ENCODE assay signal across 9 mouse cellular contexts in the genomic region with DNA sequence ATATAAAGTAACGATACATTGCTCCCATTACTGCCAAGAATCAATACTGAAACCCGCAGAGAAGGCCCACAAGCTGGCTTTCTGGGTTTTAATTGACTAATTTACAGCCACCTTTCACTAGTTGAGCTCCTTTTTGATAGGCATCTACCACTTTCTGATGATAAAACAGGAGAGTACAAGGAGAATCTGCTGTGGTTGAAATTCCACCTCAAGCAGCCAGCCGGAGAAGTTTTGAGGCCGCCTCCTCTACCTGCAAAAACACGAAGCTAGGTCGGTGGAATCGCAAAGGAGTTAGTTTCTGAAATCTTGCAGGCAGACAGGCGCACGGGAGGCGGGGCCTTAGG. TPM values are rescaled to one million over a fixed set of nuclear protein-coding genes. Genes with fewer than 3 reads are reported as not detected.
A peak's percentile ranks its signal among the peaks of the same experiment; 100 is the strongest.
DNase-seq lines count a peak whose midpoint lies in the region; ATAC-seq and TF ChIP-seq lines count a peak whose summit lies in the region.
"Had no signal": no experiment of that assay in that cellular context is flagged by ENCODE, and none has a peak within 500 bp of the region (broad histone marks: within the 10 kb centered on the region; RNA-seq: fewer than 3 reads in every experiment).

No protein-coding gene starts in this region.

- no peak for TF ChIP-seq RAD21 in CH12.LX (IDR thresholded peaks at IDR 0.05; ENCODE audit: low read depth, low read length)

- in situ Hi-C loops in CH12.LX (cut with MboI; ENCODE audit: low pct_ligation_motif_present, low pct_unique_long_range_greater_than_20kb, low sequenced_read_pairs) = loop anchor here (25.0 kb wide), 1 partner anchor 1726 kb away; the partner anchor contains the start of genes Hist1h2ag, Hist1h2ah, Hist1h2bj and Hist1h2bk

- peaks cover 16% of the 10 kb centered on the region for H3K4me1 ChIP-seq in heart, embryonic 11.5 days (ENCODE audit: control insufficient read depth, insufficient read depth, low read length)
- H3K4me1 ChIP-seq in CH12.LX (ENCODE audit: control insufficient read depth in 1 of 2, insufficient read depth in 2 of 2) = peaks cover 3 to 34% of the 10 kb centered on the region in 2 experiments; a peak in 3 of 4 replicates
- H3K4me1 ChIP-seq in forebrain, embryonic 15.5 days = peaks cover 36% of the 10 kb centered on the region
- peaks cover 43% of the 10 kb centered on the region for H3K4me1 ChIP-seq in liver, embryonic 16.5 days (ENCODE audit: control insufficient read depth, low read depth, low read length)

- no peak for ATAC-seq in heart, embryonic 11.5 days (replicated peaks; ENCODE audit: insufficient number of reproducible peaks, low FRiP score, low TSS enrichment)
- ATAC-seq in forebrain, embryonic 15.5 days (replicated peaks) = no peak
- no peak for ATAC-seq in liver, embryonic 16.5 days (ENCODE audit: low read depth)
- no peak for ATAC-seq in inflammation-experienced regulatory T-cells, adult 6 months

- no peak for DNase-seq in heart, adult 18-20 months
- DNase-seq in CH12.LX (ENCODE audit: extremely low read depth) = no peak
- no peak for DNase-seq in thymus, postnatal 10 days (ENCODE audit: low spot score in 2 of 2)
- DNase-seq in adrenal gland, postnatal 4 days (ENCODE audit: low spot score in 2 of 2) = no peak

- H3K9me3 ChIP-seq in heart, embryonic 11.5 days (replicated peaks; ENCODE audit: control insufficient read depth, low read length) = no peaks in the 10 kb centered on the region
- H3K9me3 ChIP-seq in CH12.LX (replicated peaks; ENCODE audit: low read length) = no peaks in the 10 kb centered on the region
- no peaks in the 10 kb centered on the region for H3K9me3 ChIP-seq in forebrain, embryonic 15.5 days
- no peaks in the 10 kb centered on the region for H3K9me3 ChIP-seq in liver, embryonic 16.5 days (replicated peaks; ENCODE audit: control insufficient read depth, low read length)

- no peak for TF ChIP-seq EP300 in CH12.LX (IDR thresholded peaks at IDR 0.05; ENCODE audit: low read length)

- 2% methylated on average over 10 of the region's 10 CpGs for WGBS in heart, embryonic 11.5 days (ENCODE audit: insufficient replicate concordance)
- WGBS in forebrain, embryonic 15.5 days = under 1% methylated on average over 10 of the region's 10 CpGs
- WGBS in liver, embryonic 16.5 days (ENCODE audit: insufficient replicate concordance) = 1% methylated on average over 10 of the region's 10 CpGs

- peak overlapping the region; percentile 56 for H3K4me3 ChIP-seq in heart, embryonic 11.5 days (ENCODE audit: low read depth, low read length)
- H3K4me3 ChIP-seq in CH12.LX (replicated peaks in 1 of 3; ENCODE audit: low read depth in 2 of 3, low read length in 2 of 3, poor library complexity in 1 of 3) = peak overlapping the region; percentile 6 to 37 (median 36)
- peak overlapping the region; percentile 58 for H3K4me3 ChIP-seq in forebrain, embryonic 15.5 days
- peak overlapping the region; percentile 67 for H3K4me3 ChIP-seq in liver, embryonic 16.5 days (ENCODE audit: low read depth, low read length)

- H3K79me2 ChIP-seq in CH12.LX (replicated peaks; ENCODE audit: control insufficient read depth, extremely low read depth, insufficient read depth, poor library complexity, severe bottlenecking) = no peaks in the 10 kb centered on the region

- peak overlapping the region; percentile 95 for H3K4me2 ChIP-seq in heart, embryonic 11.5 days
- peak overlapping the region; percentile 98 for H3K4me2 ChIP-seq in CH12.LX (ENCODE audit: insufficient read depth, low read depth, poor library complexity, severe bottlenecking)
- peak overlapping the region; percentile 81 for H3K4me2 ChIP-seq in forebrain, embryonic 15.5 days (replicated peaks)
- peak overlapping the region; percentile 86 for H3K4me2 ChIP-seq in liver, embryonic 16.5 days (ENCODE audit: low read depth, low read length)

- TF ChIP-seq POLR2A in CH12.LX (IDR thresholded peaks at IDR 0.05; ENCODE audit: low read depth, low read length) = no peak

- dilution Hi-C loops in CH12.LX (cut with MboI; ENCODE audit: extremely low pct_ligation_motif_present, extremely low pct_unique_long_range_greater_than_20kb, low sequenced_read_pairs) = no loop called here

- no peak for TF ChIP-seq CTCF in CH12.LX (conservative IDR thresholded peaks at IDR 0.05 in 1 of 2, IDR thresholded peaks at IDR 0.05 in 1 of 2; ENCODE audit: low read depth in 2 of 2, low read length in 2 of 2)

- H3K9ac ChIP-seq in heart, embryonic 11.5 days (ENCODE audit: low read depth, low read length) = peak overlapping the region; percentile 84
- peak overlapping the region; percentile 99 for H3K9ac ChIP-seq in CH12.LX (ENCODE audit: insufficient read depth, low read depth)
- peak overlapping the region; percentile 72 for H3K9ac ChIP-seq in forebrain, embryonic 15.5 days (replicated peaks)
- peak overlapping the region; percentile 78 for H3K9ac ChIP-seq in liver, embryonic 16.5 days (ENCODE audit: low read depth, low read length)

- no peaks in the 10 kb centered on the region for H3K36me3 ChIP-seq in heart, embryonic 11.5 days (ENCODE audit: control insufficient read depth, insufficient read depth, low read length)
- H3K36me3 ChIP-seq in CH12.LX (replicated peaks in 1 of 2; ENCODE audit: control insufficient read depth in 1 of 2, insufficient read depth in 1 of 2, low read length in 1 of 2) = no peaks in the 10 kb centered on the region
- H3K36me3 ChIP-seq in forebrain, embryonic 15.5 days = no peaks in the 10 kb centered on the region
- no peaks in the 10 kb centered on the region for H3K36me3 ChIP-seq in liver, embryonic 16.5 days (ENCODE audit: control insufficient read depth, insufficient read depth)

- no peaks in the 10 kb centered on the region for H3K27me3 ChIP-seq in heart, embryonic 11.5 days (ENCODE audit: control insufficient read depth, insufficient read depth, low read length)
- no peaks in the 10 kb centered on the region for H3K27me3 ChIP-seq in CH12.LX (replicated peaks)
- no peaks in the 10 kb centered on the region for H3K27me3 ChIP-seq in forebrain, embryonic 15.5 days
- H3K27me3 ChIP-seq in liver, embryonic 16.5 days (ENCODE audit: control insufficient read depth, insufficient read depth, low read depth, low read length) = no peaks in the 10 kb centered on the region

- peak overlapping the region; percentile 98 for H3K27ac ChIP-seq in heart, embryonic 11.5 days (ENCODE audit: low read depth, low read length)
- peak overlapping the region; percentile 88 for H3K27ac ChIP-seq in CH12.LX (ENCODE audit: insufficient read depth, low read depth)
- peak overlapping the region; percentile 92 for H3K27ac ChIP-seq in forebrain, embryonic 15.5 days (replicated peaks)
- H3K27ac ChIP-seq in liver, embryonic 16.5 days (ENCODE audit: low read length) = peak overlapping the region; percentile 96

RNA-seq across cellular contexts. Expression of gene Hist1h1a, which starts 0.3 kb away (rescaled TPM):
- polyA plus RNA-seq in heart, embryonic 11.5 days (2014; fragmentation: Nextera tagmentation; extraction: Ambion mirVana) = 0.31 and 0.67 TPM in 2 replicates
- 1 to 10 TPM; 4.3 to 5.4 TPM for total RNA-seq in heart, adult 18-20 months (2021)
- 1,163 and 1,722 TPM in 2 replicates for total RNA-seq in CH12.LX (2012; rRNA removed)
- 22.2 and 30.9 TPM in 2 replicates for total RNA-seq in CH12.LX (2014; rRNA removed)
- 1.7 and 2.4 TPM in 2 replicates for polyA plus RNA-seq in CH12.LX (2012; ENCODE audit: insufficient read length, low read depth)
- polyA plus RNA-seq in forebrain, embryonic 15.5 days (2015; fragmentation: Nextera tagmentation; extraction: Ambion mirVana) = 1.5 TPM in 2 replicates
- 2.5 and 3.5 TPM in 2 replicates for polyA plus RNA-seq in liver, embryonic 16.5 days (2015; fragmentation: Nextera tagmentation; extraction: Ambion mirVana)
- total RNA-seq in adrenal gland, postnatal 4 days (2021) = 100 to 1,000 TPM; 405 to 481 TPM
- polyA plus RNA-seq in inflammation-experienced regulatory T-cells, adult 6 months (2017; shearing (Covaris generic)) = 1 to 10 TPM; 2.5 to 6.1 (median 3.4) TPM

RNA-seq across cellular contexts. Expression of gene Hist1h3a, which starts 1.0 kb away (rescaled TPM):
- 2.5 and 4.0 TPM in 2 replicates for polyA plus RNA-seq in heart, embryonic 11.5 days (2014; fragmentation: Nextera tagmentation; extraction: Ambion mirVana)
- total RNA-seq in heart, adult 18-20 months (2021) = 10 to 100 TPM in 1 of 2 experiments, 1 to 10 TPM in 1; 7.5 to 10.7 TPM
- total RNA-seq in CH12.LX (2012; rRNA removed) (1,392 and 1,471 TPM in 2 replicates), CH12.LX (2014; rRNA removed) (60.5 and 78.5 TPM in 2 replicates)
- 3.2 and 3.9 TPM in 2 replicates for polyA plus RNA-seq in CH12.LX (2012; ENCODE audit: insufficient read length, low read depth)
- 2.7 and 3.2 TPM in 2 replicates for polyA plus RNA-seq in forebrain, embryonic 15.5 days (2015; fragmentation: Nextera tagmentation; extraction: Ambion mirVana)
- polyA plus RNA-seq in liver, embryonic 16.5 days (2015; fragmentation: Nextera tagmentation; extraction: Ambion mirVana) = 4.6 and 6.8 TPM in 2 replicates
- total RNA-seq in adrenal gland, postnatal 4 days (2021) = 100 to 1,000 TPM; 459 to 527 TPM
- 1 to 10 TPM in 1 of 3 experiments, not detected in 2; 1.6 TPM for polyA plus RNA-seq in inflammation-experienced regulatory T-cells, adult 6 months (2017; shearing (Covaris generic))

RNA-seq across cellular contexts. Expression of gene Hist1h4a, which starts 2.2 kb away (rescaled TPM):
- polyA plus RNA-seq in heart, embryonic 11.5 days (2014; fragmentation: Nextera tagmentation; extraction: Ambion mirVana) = 1.0 TPM in 1 of 2 replicates, not detected in the other
- 1 to 10 TPM; 5.4 to 6.4 TPM for total RNA-seq in heart, adult 18-20 months (2021)
- 1,167 and 1,215 TPM in 2 replicates for total RNA-seq in CH12.LX (2012; rRNA removed)
- total RNA-seq in CH12.LX (2014; rRNA removed) = 14.2 and 18.4 TPM in 2 replicates
- 3.3 and 4.4 TPM in 2 replicates for polyA plus RNA-seq in CH12.LX (2012; ENCODE audit: insufficient read length, low read depth)
- 0.38 TPM in 1 of 2 replicates, not detected in the other for polyA plus RNA-seq in forebrain, embryonic 15.5 days (2015; fragmentation: Nextera tagmentation; extraction: Ambion mirVana)
- polyA plus RNA-seq in liver, embryonic 16.5 days (2015; fragmentation: Nextera tagmentation; extraction: Ambion mirVana) = 0.48 TPM in 1 of 2 replicates, not detected in the other
- total RNA-seq in adrenal gland, postnatal 4 days (2021) = 100 to 1,000 TPM; 348 to 415 TPM
- polyA plus RNA-seq in inflammation-experienced regulatory T-cells, adult 6 months (2017; shearing (Covaris generic)) = 1 to 10 TPM in 1 of 3 experiments, not detected in 2; 3.1 TPM

RNA-seq across cellular contexts. Expression of gene Hist1h4b, which starts 6.4 kb away (rescaled TPM):
- 2.2 and 2.7 TPM in 2 replicates for polyA plus RNA-seq in heart, embryonic 11.5 days (2014; fragmentation: Nextera tagmentation; extraction: Ambion mirVana)
- total RNA-seq in heart, adult 18-20 months (2021) = 10 to 100 TPM in 1 of 2 experiments, 1 to 10 TPM in 1; 9.6 to 10.9 TPM
- total RNA-seq in CH12.LX (2012; rRNA removed) = 2,309 and 2,552 TPM in 2 replicates
- total RNA-seq in CH12.LX (2014; rRNA removed) = 14.3 and 24.8 TPM in 2 replicates
- 3.5 and 11.8 TPM in 2 replicates for polyA plus RNA-seq in CH12.LX (2012; ENCODE audit: insufficient read length, low read depth)
- polyA plus RNA-seq in forebrain, embryonic 15.5 days (2015; fragmentation: Nextera tagmentation; extraction: Ambion mirVana) = 2.8 and 3.8 TPM in 2 replicates
- 3.5 and 5.4 TPM in 2 replicates for polyA plus RNA-seq in liver, embryonic 16.5 days (2015; fragmentation: Nextera tagmentation; extraction: Ambion mirVana)
- total RNA-seq in adrenal gland, postnatal 4 days (2021) = 100 to 1,000 TPM; 436 to 510 TPM
- 10 to 100 TPM in 1 of 3 experiments, 1 to 10 TPM in 1, not detected in 1; 4.1 to 20.2 TPM for polyA plus RNA-seq in inflammation-experienced regulatory T-cells, adult 6 months (2017; shearing (Covaris generic))

RNA-seq across cellular contexts. Expression of gene Trim38, which starts 6.5 kb away (rescaled TPM):
- polyA plus RNA-seq in heart, embryonic 11.5 days (2014; fragmentation: Nextera tagmentation; extraction: Ambion mirVana) = 0.24 TPM in 1 of 2 replicates, not detected in the other
- total RNA-seq in heart, adult 18-20 months (2021) = under 1 TPM in 1 of 2 experiments, not detected in 1; 0.21 TPM
- not detected in 2 replicates for total RNA-seq in CH12.LX (2012; rRNA removed)
- not detected in 2 replicates for total RNA-seq in CH12.LX (2014; rRNA removed)
- 0.11 TPM in 1 of 2 replicates, not detected in the other for polyA plus RNA-seq in CH12.LX (2012; ENCODE audit: insufficient read length, low read depth)
- polyA plus RNA-seq in forebrain, embryonic 15.5 days (2015; fragmentation: Nextera tagmentation; extraction: Ambion mirVana) = 0.11 TPM in 1 of 2 replicates, not detected in the other
- not detected in 2 replicates for polyA plus RNA-seq in liver, embryonic 16.5 days (2015; fragmentation: Nextera tagmentation; extraction: Ambion mirVana)
- under 1 TPM in 1 of 2 experiments, not detected in 1; 0.20 TPM for total RNA-seq in adrenal gland, postnatal 4 days (2021)
- not detected for polyA plus RNA-seq in inflammation-experienced regulatory T-cells, adult 6 months (2017; shearing (Covaris generic))
- total RNA-seq: megakaryocyte-erythroid progenitor cell, adult 5-6 weeks had no signal
